Mouse (Mus musculus): ENCODE results near the gene Pkmyt1. TPM values are rescaled to one million over a fixed set of nuclear protein-coding genes. Genes with fewer than 3 reads are reported as not detected.

Pkmyt1 gene
- total and polyA plus RNA-seq, 3 experiments, result 2.8 to 21.8 (median 2.9) TPM

Other genes starting within 250 kb of the Pkmyt1 start
- gene Vmn2r117, start 246.6 kb upstream of the Pkmyt1 start, total RNA-seq (2021), result not detected
- not detected in 2 replicates for gene Vmn2r117, start 246.6 kb upstream of the Pkmyt1 start, polyA plus RNA-seq (2012; rRNA removed)
- 10 to 100 TPM; 11.0 to 11.6 TPM for gene Zfp213, start 162.1 kb upstream of the Pkmyt1 start, total RNA-seq (2021)
- 25.5 and 28.1 TPM in 2 replicates for gene Zfp213, start 162.1 kb upstream of the Pkmyt1 start, polyA plus RNA-seq (2012; rRNA removed)
- gene Zfp13, start 126.8 kb upstream of the Pkmyt1 start, total RNA-seq (2021), result 10 to 100 TPM in 1 of 2 experiments, 1 to 10 TPM in 1; 6.6 to 12.4 TPM
- 25.1 and 25.4 TPM in 2 replicates for gene Zfp13, start 126.8 kb upstream of the Pkmyt1 start, polyA plus RNA-seq (2012; rRNA removed)
- gene Zscan10, start 125.5 kb upstream of the Pkmyt1 start, total RNA-seq (2021), result not detected
- 0.04 TPM in 1 of 2 replicates, not detected in the other for gene Zscan10, start 125.5 kb upstream of the Pkmyt1 start, polyA plus RNA-seq (2012; rRNA removed)
- under 1 TPM in 1 of 2 experiments, not detected in 1; 0.10 TPM for gene Mmp25, start 81.1 kb upstream of the Pkmyt1 start, total RNA-seq (2021)
- 0.13 and 0.42 TPM in 2 replicates for gene Mmp25, start 81.1 kb upstream of the Pkmyt1 start, polyA plus RNA-seq (2012; rRNA removed)
- not detected for gene Bicdl2, start 65.8 kb upstream of the Pkmyt1 start, total RNA-seq (2021)
- not detected in 2 replicates for gene Bicdl2, start 65.8 kb upstream of the Pkmyt1 start, polyA plus RNA-seq (2012; rRNA removed)
- 100 to 1,000 TPM; 170 to 228 TPM for gene Hcfc1r1, start 52.7 kb upstream of the Pkmyt1 start, total RNA-seq (2021)
- gene Hcfc1r1, start 52.7 kb upstream of the Pkmyt1 start, polyA plus RNA-seq (2012; rRNA removed), result 747 and 838 TPM in 2 replicates
- 10 to 100 TPM; 19.5 to 36.7 TPM for gene Thoc6, start 52.5 kb upstream of the Pkmyt1 start, total RNA-seq (2021)
- gene Thoc6, start 52.5 kb upstream of the Pkmyt1 start, polyA plus RNA-seq (2012; rRNA removed), result 28.1 and 30.6 TPM in 2 replicates
- gene Tnfrsf12a, start 48.9 kb upstream of the Pkmyt1 start, total RNA-seq (2021), result 100 to 1,000 TPM; 147 to 270 TPM
- 83.4 and 96.8 TPM in 2 replicates for gene Tnfrsf12a, start 48.9 kb upstream of the Pkmyt1 start, polyA plus RNA-seq (2012; rRNA removed)
- gene Cldn6, start 47.1 kb upstream of the Pkmyt1 start, total RNA-seq (2021), result not detected
- not detected in 2 replicates for gene Cldn6, start 47.1 kb upstream of the Pkmyt1 start, polyA plus RNA-seq (2012; rRNA removed)
- gene Cldn9, start 42.3 kb upstream of the Pkmyt1 start, total RNA-seq (2021), result under 1 TPM in 1 of 2 experiments, not detected in 1; 0.21 TPM
- gene Cldn9, start 42.3 kb upstream of the Pkmyt1 start, polyA plus RNA-seq (2012; rRNA removed), result 0.09 and 0.13 TPM in 2 replicates
- 10 to 100 TPM in 1 of 2 experiments, 1 to 10 TPM in 1; 2.5 to 18.2 TPM for gene 1520401A03Rik, start 3.6 kb upstream of the Pkmyt1 start, total RNA-seq (2021)
- gene 1520401A03Rik, start 3.6 kb upstream of the Pkmyt1 start, polyA plus RNA-seq (2012; rRNA removed), result 1.8 and 2.4 TPM in 2 replicates
- 10 to 100 TPM in 1 of 2 experiments, 1 to 10 TPM in 1; 7.6 to 17.6 TPM for gene Paqr4, start 14.5 kb downstream of the Pkmyt1 start, total RNA-seq (2021)
- 33.3 and 37.8 TPM in 2 replicates for gene Paqr4, start 14.5 kb downstream of the Pkmyt1 start, polyA plus RNA-seq (2012; rRNA removed)
- not detected for gene Kremen2, start 19.5 kb downstream of the Pkmyt1 start, total RNA-seq (2021)
- gene Kremen2, start 19.5 kb downstream of the Pkmyt1 start, polyA plus RNA-seq (2012; rRNA removed), result 0.28 and 0.54 TPM in 2 replicates
- 10 to 100 TPM; 61.8 to 85.0 TPM for gene Flywch1, start 45.3 kb downstream of the Pkmyt1 start, total RNA-seq (2021)
- 45.8 and 49.3 TPM in 2 replicates for gene Flywch1, start 45.3 kb downstream of the Pkmyt1 start, polyA plus RNA-seq (2012; rRNA removed)
- gene Flywch2, start 59.7 kb downstream of the Pkmyt1 start, total RNA-seq (2021), result 1 to 10 TPM; 4.3 to 6.7 TPM
- gene Flywch2, start 59.7 kb downstream of the Pkmyt1 start, polyA plus RNA-seq (2012; rRNA removed), result 8.7 and 12.0 TPM in 2 replicates
- gene Srrm2, start 64.2 kb downstream of the Pkmyt1 start, total RNA-seq (2021), result 100 to 1,000 TPM; 322 to 545 TPM
- gene Srrm2, start 64.2 kb downstream of the Pkmyt1 start, polyA plus RNA-seq (2012; rRNA removed), result 1,031 and 1,277 TPM in 2 replicates
- gene Elob, start 102.8 kb downstream of the Pkmyt1 start, total RNA-seq (2021), result 100 to 1,000 TPM; 447 to 451 TPM
- 513 and 552 TPM in 2 replicates for gene Elob, start 102.8 kb downstream of the Pkmyt1 start, polyA plus RNA-seq (2012; rRNA removed)
- not detected for gene Prss33, start 109.7 kb downstream of the Pkmyt1 start, total RNA-seq (2021)
- gene Prss33, start 109.7 kb downstream of the Pkmyt1 start, polyA plus RNA-seq (2012; rRNA removed), result 0.10 and 0.24 TPM in 2 replicates
- not detected for gene Prss32, start 117.5 kb downstream of the Pkmyt1 start, total RNA-seq (2021)
- gene Prss32, start 117.5 kb downstream of the Pkmyt1 start, polyA plus RNA-seq (2012; rRNA removed), result 0.06 TPM in 1 of 2 replicates, not detected in the other
- gene Prss41, start 117.8 kb downstream of the Pkmyt1 start, total RNA-seq (2021), result under 1 TPM; 0.35 to 0.45 TPM
- gene Prss41, start 117.8 kb downstream of the Pkmyt1 start, polyA plus RNA-seq (2012; rRNA removed), result 0.28 and 0.90 TPM in 2 replicates
- not detected for gene Prss21, start 141.7 kb downstream of the Pkmyt1 start, total RNA-seq (2021)
- not detected in 2 replicates for gene Prss21, start 141.7 kb downstream of the Pkmyt1 start, polyA plus RNA-seq (2012; rRNA removed)
- gene Dcpp1, start 154.5 kb downstream of the Pkmyt1 start, total RNA-seq (2021), result not detected
- not detected in 2 replicates for gene Dcpp1, start 154.5 kb downstream of the Pkmyt1 start, polyA plus RNA-seq (2012; rRNA removed)
- gene Dcpp2, start 154.5 kb downstream of the Pkmyt1 start, total RNA-seq (2021), result not detected
- not detected in 2 replicates for gene Dcpp2, start 154.5 kb downstream of the Pkmyt1 start, polyA plus RNA-seq (2012; rRNA removed)
- gene Dcpp3, start 191.1 kb downstream of the Pkmyt1 start, total RNA-seq (2021), result not detected
- gene Dcpp3, start 191.1 kb downstream of the Pkmyt1 start, polyA plus RNA-seq (2012; rRNA removed), result not detected in 2 replicates
- gene Sbp, start 215.3 kb downstream of the Pkmyt1 start, total RNA-seq (2021), result not detected
- not detected in 2 replicates for gene Sbp, start 215.3 kb downstream of the Pkmyt1 start, polyA plus RNA-seq (2012; rRNA removed)
- not detected for gene Sbpl, start 228.9 kb downstream of the Pkmyt1 start, total RNA-seq (2021)
- gene Sbpl, start 228.9 kb downstream of the Pkmyt1 start, polyA plus RNA-seq (2012; rRNA removed), result not detected in 2 replicates

Data from adrenal gland, adult 2 months (tissue).